Mouse (Mus musculus) layer of hippocampus, adult 18-20 months (tissue): ENCODE measurements around the gene Thrsp. TPM values are rescaled to one million over a fixed set of nuclear protein-coding genes. Genes with fewer than 3 reads are reported as not detected.
"Not testable (repeated sequence)": the region's sequence is repeated elsewhere in the genome, so short reads cannot be mapped to it uniquely, and the experiment has no call there.

ENCODE experiments used
- DNase-seq, 2 experiments: peaks; one replicate each; pipeline ENCODE4 v3.0.0; 2022; ENCODE audit warnings: low spot score in 2 of 2
- long read RNA-seq: library from polyadenylated mRNA; stranded (forward); transcript quantifications from one replicate; pipeline ENCODE4 v2.0.0, GENCODE M21; 2021
- total RNA-seq, 2 experiments: library from RNA; stranded (reverse); gene quantifications; 2 replicates each; pipeline ENCODE4 v1.2.3; 2021

Gene Thrsp
- 10 to 100 TPM; 41.0 to 47.8 TPM for total RNA-seq
- long read RNA-seq, transcript Thrsp-201 (2 exons, 1,277 nt) = major isoform, 40 of 55 reads
- long read RNA-seq, partial matches to known transcripts = 15 of 55 reads
- long read RNA-seq, other reads (novel, unspliced or antisense) = 0 of 55 reads

- peak; percentile 64 to 83 for DNase-seq
These were observed at the start of gene Thrsp for GRCm38 (mm10) chr7:97416906-97417777. Thrsp (minus strand) TSS chr7:97417730.

DNA sequence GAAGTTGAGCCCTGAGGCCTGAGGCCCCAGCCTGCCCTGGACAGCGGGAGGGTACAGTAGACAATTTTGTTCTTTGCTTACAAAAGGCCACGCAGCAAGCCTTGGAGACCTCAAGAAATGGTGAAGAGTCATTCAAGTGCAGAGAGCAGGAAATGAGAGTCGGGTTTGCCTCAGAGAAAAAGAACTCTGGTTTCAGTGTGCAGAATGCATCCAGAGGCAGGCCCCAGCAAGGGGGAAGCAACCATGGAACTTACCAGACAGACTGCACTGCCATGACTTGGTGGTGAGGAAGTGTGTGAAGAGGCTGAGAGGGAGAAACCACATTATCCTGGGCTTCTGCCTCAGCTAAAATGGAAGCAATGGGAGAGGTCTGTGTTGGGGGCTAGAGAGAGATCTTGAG is 38.0 kb upstream of the Thrsp start:
- DNase-seq = no peak

GRCm38 (mm10) chr7:97454795-97455194 is 37.3 kb upstream of the Thrsp start:
- DNase-seq = no peak

DNA sequence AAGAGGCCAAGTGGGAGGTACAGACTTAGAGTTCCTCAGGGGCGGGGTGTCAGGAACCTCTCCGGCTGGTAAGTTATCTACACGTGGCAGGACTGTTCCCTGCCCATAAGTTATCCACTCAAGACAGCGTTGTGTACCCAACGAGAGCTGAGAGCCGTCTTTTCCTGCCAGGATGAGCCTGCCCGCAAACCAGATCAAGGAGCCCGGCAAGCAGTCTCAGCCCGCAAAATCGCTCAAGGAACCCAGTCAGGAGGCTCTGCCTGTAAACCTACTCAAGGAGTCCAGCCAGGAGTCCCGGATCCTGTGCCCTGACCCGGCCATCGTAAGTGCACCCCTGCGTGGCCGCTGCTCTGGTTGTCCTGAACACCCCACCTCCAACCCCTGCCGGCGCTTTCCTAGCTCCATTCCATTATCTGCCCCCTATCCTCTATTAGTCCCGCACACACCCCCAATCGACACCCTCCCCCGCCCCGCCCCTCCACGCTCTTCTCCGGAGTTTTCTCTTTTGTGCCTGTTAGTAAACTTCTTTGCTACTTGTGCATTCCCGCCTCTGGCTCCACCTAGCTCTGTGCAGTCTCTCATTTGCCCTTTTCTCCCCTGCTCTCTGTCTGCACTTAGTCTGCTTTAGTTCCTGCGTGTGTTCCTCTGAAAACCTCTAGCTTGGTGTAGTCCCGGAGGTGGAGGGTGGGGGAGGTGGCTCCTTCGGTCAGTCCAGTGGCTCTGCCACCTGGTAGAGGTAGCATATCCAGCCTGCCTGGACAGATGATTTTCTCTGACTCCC is 35.8 kb upstream of the Thrsp start:
- DNase-seq = no peak

DNA sequence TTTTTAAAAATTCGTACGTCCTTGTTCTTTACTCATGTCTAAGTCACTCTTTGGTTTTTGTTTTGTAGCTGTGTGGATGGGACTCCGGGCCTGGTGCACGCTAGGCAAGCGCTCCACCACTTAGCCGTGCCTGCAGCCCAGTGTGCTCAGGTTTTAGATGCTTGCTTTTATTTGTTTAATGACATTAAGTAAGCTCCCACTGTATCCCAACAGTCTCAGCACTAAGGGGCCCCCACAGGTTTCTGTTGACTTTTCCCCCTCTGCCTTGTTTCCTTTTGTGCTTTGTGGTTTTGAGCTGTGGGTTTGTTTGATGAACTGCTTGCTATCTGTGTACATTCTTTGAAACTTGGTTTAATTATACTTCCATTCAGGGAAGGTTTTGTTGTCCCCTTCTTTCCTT is 34.7 kb upstream of the Thrsp start:
- DNase-seq = no peak

- DNase-seq = not testable (repeated sequence)
These were observed 33.5 kb upstream of the Thrsp start, which contains the start of gene Kctd14 for GRCm38 (mm10) chr7:97451023-97451422. Kctd14 (plus strand) TSS chr7:97451323.

- DNase-seq = peak in 1 of 2 experiments; percentile 58
These were observed 29.6 kb upstream of the Thrsp start for GRCm38 (mm10) chr7:97447050-97447531.

DNA sequence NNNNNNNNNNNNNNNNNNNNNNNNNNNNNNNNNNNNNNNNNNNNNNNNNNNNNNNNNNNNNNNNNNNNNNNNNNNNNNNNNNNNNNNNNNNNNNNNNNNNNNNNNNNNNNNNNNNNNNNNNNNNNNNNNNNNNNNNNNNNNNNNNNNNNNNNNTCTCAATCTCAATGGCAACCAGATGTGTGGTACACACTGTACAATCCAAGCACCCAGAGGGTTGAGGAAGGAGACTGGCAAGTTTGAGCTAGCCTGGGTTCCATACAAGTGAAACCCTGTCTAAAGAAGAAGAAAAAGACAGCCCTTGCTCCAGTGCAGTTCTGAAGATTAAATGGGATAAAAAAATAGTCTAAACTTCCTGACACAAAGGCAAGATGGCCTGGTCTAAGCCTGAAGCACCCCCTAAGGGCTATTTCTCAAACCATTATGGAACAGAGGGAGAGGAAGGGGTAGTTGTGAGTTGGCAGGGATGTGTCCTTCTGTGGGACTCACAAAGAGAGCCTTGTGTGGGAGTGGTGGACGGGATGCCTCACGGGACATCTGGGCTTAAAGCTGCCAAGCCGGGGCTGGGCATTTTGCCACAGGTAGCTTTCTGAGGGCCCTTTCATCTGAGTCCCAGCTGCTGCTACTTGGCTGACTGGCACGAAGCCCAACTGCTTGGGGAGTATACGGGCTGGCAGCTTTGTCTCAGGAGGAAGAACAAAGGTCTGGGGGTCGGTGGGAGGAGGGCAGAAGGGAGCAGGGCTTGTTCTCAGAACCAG is 28.8 kb upstream of the Thrsp start:
- DNase-seq = peak; percentile 85 to 93

DNA sequence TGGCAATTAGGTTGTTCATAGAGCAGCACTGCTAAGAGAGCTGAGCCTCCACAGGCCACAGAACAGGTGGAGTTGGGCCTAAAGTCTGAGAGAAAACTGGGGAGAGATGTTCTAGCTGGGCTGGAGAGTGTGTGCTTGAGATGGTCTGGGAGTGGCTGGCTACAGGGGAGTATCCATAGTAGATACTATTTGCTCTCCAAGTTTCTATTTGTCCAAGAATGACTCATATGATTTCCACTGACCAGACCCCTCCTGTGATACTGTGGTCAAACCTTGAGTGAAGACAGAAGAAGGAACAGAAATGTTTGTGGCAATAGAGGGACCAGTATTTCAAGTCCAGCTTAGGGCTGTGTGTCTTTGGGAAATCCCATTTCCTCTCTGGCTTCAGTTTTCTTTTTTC is 21.5 kb upstream of the Thrsp start:
- no peak for DNase-seq

- DNase-seq = no peak
These were observed 17.0 kb upstream of the Thrsp start for GRCm38 (mm10) chr7:97434517-97434916.

DNA sequence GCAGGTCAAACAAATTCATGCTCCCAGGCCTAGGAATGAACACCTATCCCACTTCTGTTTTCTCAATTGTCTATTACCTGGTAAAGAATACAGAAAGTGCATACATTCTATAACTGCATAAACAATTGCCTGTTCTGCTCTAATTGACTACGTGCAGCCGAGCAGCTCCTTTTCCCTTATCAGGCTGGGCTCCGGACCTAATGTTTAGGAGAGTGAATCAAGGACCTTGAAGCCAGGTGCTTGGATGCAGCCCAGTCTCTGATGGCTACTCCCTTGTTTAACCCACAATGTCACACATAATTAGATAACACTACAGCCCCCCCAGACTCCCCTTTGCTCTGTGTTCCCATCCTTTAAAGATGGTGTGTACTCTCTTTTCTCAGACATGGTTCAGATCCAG is 16.0 kb upstream of the Thrsp start:
- not testable (repeated sequence) for DNase-seq

GRCm38 (mm10) chr7:97429705-97430104 is 12.2 kb upstream of the Thrsp start:
- DNase-seq = no peak

GRCm38 (mm10) chr7:97427778-97428420 is 10.4 kb upstream of the Thrsp start:
- peak in 1 of 2 experiments; percentile 31 for DNase-seq

DNA sequence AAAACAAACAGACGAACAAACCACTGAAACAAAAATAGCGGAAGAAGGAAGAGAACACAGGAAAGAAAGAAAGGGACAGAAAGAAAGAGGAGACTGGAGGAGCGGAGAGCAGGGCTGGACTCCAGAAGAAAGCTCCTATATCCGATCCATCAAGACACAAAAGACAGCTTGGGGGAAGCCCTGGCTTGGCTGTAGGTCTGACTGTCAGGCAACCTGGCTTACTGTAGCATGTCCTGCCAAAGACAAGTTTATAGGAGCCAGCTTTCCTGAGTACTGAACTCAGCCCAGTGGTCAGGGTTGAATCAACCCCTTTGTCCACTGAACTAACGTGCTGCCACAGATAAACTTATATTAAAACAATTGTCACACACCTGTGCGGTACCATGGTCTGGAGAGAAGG is 9.8 kb upstream of the Thrsp start:
- no peak for DNase-seq

- no peak for DNase-seq
These were observed 9.0 kb upstream of the Thrsp start for GRCm38 (mm10) chr7:97426566-97426965.

DNA sequence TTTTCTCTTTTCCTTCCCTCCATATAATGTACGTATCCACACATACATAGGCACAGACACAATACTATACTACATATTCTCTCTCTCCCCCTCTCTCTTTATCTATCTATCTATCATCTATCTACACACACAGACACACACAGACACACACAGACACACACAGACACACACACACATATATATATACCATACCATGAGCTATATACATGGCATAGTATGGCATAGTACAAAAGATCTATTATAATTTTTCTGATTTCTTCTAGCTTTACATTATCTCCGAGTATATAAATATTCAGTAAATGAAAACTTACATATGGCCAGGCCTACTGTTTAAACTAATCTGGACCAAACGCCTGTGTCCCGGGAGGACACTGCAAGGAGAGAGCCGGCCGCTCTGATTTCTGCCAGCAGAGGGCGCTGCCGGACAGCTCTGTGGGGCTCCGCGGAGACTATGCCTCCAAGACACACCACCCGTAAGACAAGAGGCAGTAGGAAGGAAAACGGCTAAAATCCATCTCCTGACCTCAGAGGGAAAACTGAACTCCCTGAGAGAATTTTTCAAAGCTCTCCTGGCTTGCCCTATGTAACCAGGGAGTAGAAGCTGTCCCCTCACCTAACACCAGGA is 7.2 kb upstream of the Thrsp start:
- peak; percentile 72 to 93 for DNase-seq

GRCm38 (mm10) chr7:97423754-97424153 is 6.2 kb upstream of the Thrsp start:
- DNase-seq = no peak

DNA sequence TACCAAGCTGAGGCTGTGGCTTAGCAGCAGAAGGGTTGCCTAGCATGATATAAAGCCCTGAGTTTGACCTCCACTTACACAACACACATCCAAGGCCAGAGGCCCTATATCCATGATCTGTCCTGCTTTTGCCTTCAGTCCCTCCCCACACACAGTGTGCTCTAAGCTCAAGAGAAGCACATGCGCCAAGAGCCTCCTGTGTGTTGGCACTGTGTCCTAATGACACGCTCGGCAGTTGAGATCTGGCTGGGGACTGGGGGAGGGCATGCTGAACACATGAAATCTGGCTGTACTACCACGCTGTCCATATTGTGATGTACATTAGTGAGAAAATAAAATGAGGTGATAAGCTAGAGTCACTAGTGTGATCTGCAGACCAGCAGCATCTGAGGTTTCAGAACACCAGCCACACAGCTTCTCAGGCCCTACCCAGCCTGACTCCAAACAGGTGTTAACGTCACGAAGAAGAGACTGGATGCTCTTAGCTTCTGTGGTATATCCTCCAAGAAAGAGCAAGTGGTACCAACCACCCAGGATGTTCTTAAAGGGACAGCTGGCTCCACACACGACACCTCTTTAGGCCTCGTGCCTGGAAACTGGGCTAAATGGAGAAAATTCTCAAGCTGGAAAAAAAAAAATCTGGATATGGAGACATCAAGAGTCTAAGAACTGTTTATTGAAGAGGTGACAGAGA is 3.6 kb upstream of the Thrsp start:
- DNase-seq = peak in 1 of 2 experiments; percentile 68

DNA sequence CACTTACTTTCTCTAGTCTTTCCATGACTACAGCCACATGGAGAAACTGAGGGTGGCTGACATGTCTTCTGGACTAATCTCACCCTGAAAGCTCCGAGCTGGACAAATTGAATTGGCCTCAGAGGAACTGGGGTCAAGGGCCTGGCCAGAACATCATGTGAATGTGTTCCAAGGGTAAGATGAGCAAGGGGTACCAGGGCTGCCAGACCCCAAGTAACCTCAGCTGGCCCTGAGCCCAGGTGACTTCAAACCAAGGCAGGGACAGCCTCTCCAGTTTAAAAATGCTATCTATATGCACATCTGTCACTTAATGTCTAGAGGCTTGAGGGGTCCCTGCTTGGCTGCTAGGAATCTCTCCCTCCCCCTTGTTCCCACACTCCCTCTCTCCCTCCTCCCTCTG is 2.9 kb upstream of the Thrsp start:
- DNase-seq = no peak
